Mouse (Mus musculus): ENCODE measurements around the gene Gpr82. TPM values are rescaled to one million over a fixed set of nuclear protein-coding genes. Genes with fewer than 3 reads are reported as not detected.

Gpr82 gene
- polyA plus RNA-seq, 1 experiment from 2014 or later = 0.04 TPM

GRCm38 (mm10) chrX:13655906-13656305 is 5.3 kb upstream of the Gpr82 start:
- no peaks in the 10 kb centered on the region for H3K9me3 ChIP-seq (ENCODE audit: control insufficient read depth)
- no peaks in the 10 kb centered on the region for H3K36me3 ChIP-seq (ENCODE audit: control insufficient read depth, insufficient read depth)
- H3K4me3 ChIP-seq (ENCODE audit: low read depth, low read length) = no peak overlapping the region
- ATAC-seq = no peak
- WGBS = 76% methylated on average over 6 of the region's 6 CpGs
- no peaks in the 10 kb centered on the region for H3K4me1 ChIP-seq (replicated peaks; ENCODE audit: control insufficient read depth, insufficient read depth, low read length)
- H3K27me3 ChIP-seq (replicated peaks; ENCODE audit: control insufficient read depth, insufficient read depth, low read length) = no peaks in the 10 kb centered on the region
- no peak overlapping the region for H3K27ac ChIP-seq (ENCODE audit: low read depth, low read length)
- H3K4me2 ChIP-seq (replicated peaks; ENCODE audit: low read depth) = no peak overlapping the region
- TF ChIP-seq CTCF (IDR thresholded peaks at IDR 0.05; ENCODE audit: low read depth) = no peak
- H3K9ac ChIP-seq (ENCODE audit: low read depth, low read length) = no peak overlapping the region

DNA sequence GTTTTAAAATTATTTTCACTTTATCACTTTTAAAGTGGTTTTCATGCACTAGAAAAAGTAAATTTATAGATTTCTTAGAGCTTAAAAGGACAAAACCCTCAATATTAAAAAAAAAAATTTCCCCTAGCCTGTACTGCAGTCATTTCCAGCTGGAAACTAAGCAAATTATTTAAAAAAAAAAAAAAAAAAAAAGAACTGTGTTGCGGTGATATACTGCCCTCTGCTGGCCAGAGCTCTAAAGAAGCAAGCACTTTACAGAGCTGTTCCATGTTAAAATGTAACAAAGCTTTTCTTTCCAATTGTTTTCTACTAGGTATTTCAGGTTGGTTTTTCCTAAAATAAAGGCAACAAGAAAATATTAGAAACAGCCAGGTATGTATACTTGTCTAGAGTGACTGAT is 4.4 kb upstream of the Gpr82 start:
- no peaks in the 10 kb centered on the region for H3K9me3 ChIP-seq (ENCODE audit: control insufficient read depth)

GRCm38 (mm10) chrX:13658616-13659140 is 2.5 kb upstream of the Gpr82 start:
- Histone ChIP-seq H3K4me1 (replicated peaks; ENCODE audit: control insufficient read depth, insufficient read depth, low read length) (no peaks in the 10 kb centered on the region), H3K27me3 (replicated peaks; ENCODE audit: control insufficient read depth, insufficient read depth, low read length) (no peaks in the 10 kb centered on the region), H3K36me3 (ENCODE audit: control insufficient read depth, insufficient read depth) (no peaks in the 10 kb centered on the region), H3K9ac (ENCODE audit: low read depth, low read length) (no peak overlapping the region), H3K9me3 (ENCODE audit: control insufficient read depth) (no peaks in the 10 kb centered on the region), H3K4me3 (ENCODE audit: low read depth, low read length) (no peak overlapping the region), H3K4me2 (replicated peaks; ENCODE audit: low read depth) (no peak overlapping the region), H3K27ac (ENCODE audit: low read depth, low read length) (no peak overlapping the region)
- no peak for ATAC-seq
- 79% methylated on average over 3 of the region's 3 CpGs for WGBS
- TF ChIP-seq CTCF (IDR thresholded peaks at IDR 0.05; ENCODE audit: low read depth) = no peak

More for the DNA sequence above, 4.4 kb upstream of the Gpr82 start:
- no peak for ATAC-seq
- Histone ChIP-seq H3K4me1 (replicated peaks; ENCODE audit: control insufficient read depth, insufficient read depth, low read length) (no peaks in the 10 kb centered on the region), H3K36me3 (ENCODE audit: control insufficient read depth, insufficient read depth) (no peaks in the 10 kb centered on the region), H3K4me3 (ENCODE audit: low read depth, low read length) (no peak overlapping the region), H3K27ac (ENCODE audit: low read depth, low read length) (no peak overlapping the region), H3K9ac (ENCODE audit: low read depth, low read length) (no peak overlapping the region), H3K27me3 (replicated peaks; ENCODE audit: control insufficient read depth, insufficient read depth, low read length) (no peaks in the 10 kb centered on the region), H3K4me2 (replicated peaks; ENCODE audit: low read depth) (no peak overlapping the region)
- peak; percentile 71 for TF ChIP-seq CTCF (IDR thresholded peaks at IDR 0.05; ENCODE audit: low read depth)
- WGBS = 6% methylated on average over 1 of the region's 1 CpGs

- no peak overlapping the region for H3K4me3 ChIP-seq (ENCODE audit: low read depth, low read length)
- 76% methylated on average over 4 of the region's 4 CpGs for WGBS
- ATAC-seq = no peak
- no peak overlapping the region for H3K27ac ChIP-seq (ENCODE audit: low read depth, low read length)
- no peaks in the 10 kb centered on the region for H3K36me3 ChIP-seq (ENCODE audit: control insufficient read depth, insufficient read depth)
- H3K9ac ChIP-seq (ENCODE audit: low read depth, low read length) = no peak overlapping the region
- no peaks in the 10 kb centered on the region for H3K27me3 ChIP-seq (replicated peaks; ENCODE audit: control insufficient read depth, insufficient read depth, low read length)
- H3K4me2 ChIP-seq (replicated peaks; ENCODE audit: low read depth) = no peak overlapping the region
- TF ChIP-seq CTCF (IDR thresholded peaks at IDR 0.05; ENCODE audit: low read depth) = no peak
- H3K9me3 ChIP-seq (ENCODE audit: control insufficient read depth) = no peaks in the 10 kb centered on the region
- no peaks in the 10 kb centered on the region for H3K4me1 ChIP-seq (replicated peaks; ENCODE audit: control insufficient read depth, insufficient read depth, low read length)
Observed at GRCm38 (mm10) chrX:13659201-13659890, 1.8 kb upstream of the Gpr82 start.

GRCm38 (mm10) chrX:13668867-13669266 is 7.7 kb downstream of the Gpr82 start:
- WGBS = 76% methylated on average over 5 of the region's 5 CpGs
- Histone ChIP-seq H3K36me3 (ENCODE audit: control insufficient read depth, insufficient read depth) (no peaks in the 10 kb centered on the region), H3K4me1 (replicated peaks; ENCODE audit: control insufficient read depth, insufficient read depth, low read length) (no peaks in the 10 kb centered on the region), H3K4me2 (replicated peaks; ENCODE audit: low read depth) (no peak overlapping the region), H3K27me3 (replicated peaks; ENCODE audit: control insufficient read depth, insufficient read depth, low read length) (no peaks in the 10 kb centered on the region), H3K4me3 (ENCODE audit: low read depth, low read length) (no peak overlapping the region), H3K27ac (ENCODE audit: low read depth, low read length) (no peak overlapping the region), H3K9me3 (ENCODE audit: control insufficient read depth) (no peaks in the 10 kb centered on the region), H3K9ac (ENCODE audit: low read depth, low read length) (no peak overlapping the region)
- ATAC-seq = no peak
- TF ChIP-seq CTCF (IDR thresholded peaks at IDR 0.05; ENCODE audit: low read depth) = no peak

GRCm38 (mm10) chrX:13670342-13670741 is 9.2 kb downstream of the Gpr82 start:
- no peak overlapping the region for H3K9ac ChIP-seq (ENCODE audit: low read depth, low read length)
- H3K36me3 ChIP-seq (ENCODE audit: control insufficient read depth, insufficient read depth) = no peaks in the 10 kb centered on the region
- H3K4me1 ChIP-seq (replicated peaks; ENCODE audit: control insufficient read depth, insufficient read depth, low read length) = no peaks in the 10 kb centered on the region
- H3K4me3 ChIP-seq (ENCODE audit: low read depth, low read length) = no peak overlapping the region
- no peak for TF ChIP-seq CTCF (IDR thresholded peaks at IDR 0.05; ENCODE audit: low read depth)
- no peak overlapping the region for H3K27ac ChIP-seq (ENCODE audit: low read depth, low read length)
- H3K9me3 ChIP-seq (ENCODE audit: control insufficient read depth) = no peaks in the 10 kb centered on the region
- no peak overlapping the region for H3K4me2 ChIP-seq (replicated peaks; ENCODE audit: low read depth)
- 66% methylated on average over 3 of the region's 3 CpGs for WGBS
- no peaks in the 10 kb centered on the region for H3K27me3 ChIP-seq (replicated peaks; ENCODE audit: control insufficient read depth, insufficient read depth, low read length)
- ATAC-seq = no peak
